Mouse (Mus musculus) liver, postnatal 0 days (tissue): ENCODE results near the gene Tagln.

Experiments used
- CTCF ChIP-seq: sonication (generic); IDR thresholded peaks from 2 replicates; pipeline ENCODE4 v1.5.1; 2016; ENCODE audit warnings: antibody characterized with exemption, low read depth
- EP300 ChIP-seq: IDR thresholded peaks from 2 replicates; pipeline ENCODE4 v1.6.1; 2016; ENCODE audit warnings: antibody characterized with exemption, low read depth, mild to moderate bottlenecking

DNA sequence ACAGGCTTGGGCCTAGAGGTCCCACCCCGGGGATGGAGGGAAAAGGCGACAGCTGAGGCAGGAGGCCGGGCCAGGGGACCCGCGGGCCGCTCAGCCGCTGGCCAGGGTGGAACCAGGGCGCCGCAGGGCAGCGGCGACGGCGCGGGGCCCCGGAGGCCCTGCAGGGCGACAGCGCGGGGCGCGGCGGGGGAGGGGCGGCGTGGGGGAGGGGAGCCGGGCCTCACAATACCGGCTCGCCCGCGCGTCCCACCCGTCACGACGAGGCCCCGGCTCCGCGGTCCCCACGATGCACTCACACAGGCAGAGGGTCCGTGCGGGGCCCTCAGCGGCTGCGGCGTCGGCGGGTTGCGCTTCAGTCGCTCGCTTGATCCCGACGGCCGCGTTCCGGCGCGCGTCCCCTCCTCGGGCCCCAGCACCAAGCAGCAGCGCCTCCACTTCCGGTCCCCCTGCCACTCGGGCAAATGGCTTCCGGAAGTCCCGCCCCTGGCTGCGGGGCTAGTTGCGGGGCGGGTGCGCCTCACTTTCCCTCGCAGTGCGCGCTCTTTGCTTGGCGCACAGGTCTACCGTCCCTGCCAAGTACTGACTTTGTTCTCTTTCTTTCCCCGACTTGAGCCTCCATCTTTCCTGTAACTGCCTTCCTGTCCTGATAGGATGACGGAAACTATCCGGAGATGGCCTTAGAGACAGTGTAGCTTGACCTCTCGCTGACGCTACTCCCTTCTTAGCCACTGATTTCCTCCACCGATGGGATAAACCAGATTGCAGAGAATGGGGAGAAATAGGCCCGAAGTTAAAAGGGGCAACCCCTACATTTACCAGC, 48.8 kb upstream of the Tagln start:
- no peak for TF ChIP-seq CTCF
- no peak for TF ChIP-seq EP300
